Mouse (Mus musculus): ENCODE measurements around the gene Elp6.
"Not testable (repeated sequence)": the region's sequence is repeated elsewhere in the genome, so short reads cannot be mapped to it uniquely, and the experiment has no call there.

Elp6 gene

DNA sequence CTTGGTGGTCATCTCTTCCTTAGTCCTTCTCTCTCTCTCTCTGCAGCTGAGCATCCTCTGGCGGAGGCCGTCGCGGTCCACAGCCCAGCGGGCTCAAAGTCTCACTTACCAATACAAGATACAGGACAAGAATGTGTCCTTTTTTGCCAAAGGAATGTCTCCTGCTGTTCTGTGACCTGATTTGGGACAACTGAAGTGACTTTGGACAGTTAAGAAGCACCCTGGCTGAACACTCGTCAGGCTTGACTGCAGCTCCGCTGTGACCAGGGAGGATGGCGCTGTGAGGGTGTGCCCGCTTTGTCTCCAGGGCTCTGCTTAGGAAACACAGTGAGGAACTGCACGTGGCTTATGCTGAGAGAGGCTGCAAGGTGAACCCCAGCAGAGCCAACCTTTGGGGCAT, 15.8 kb downstream of the Elp6 start:
- DNase-seq: peak; percentile 72

DNA sequence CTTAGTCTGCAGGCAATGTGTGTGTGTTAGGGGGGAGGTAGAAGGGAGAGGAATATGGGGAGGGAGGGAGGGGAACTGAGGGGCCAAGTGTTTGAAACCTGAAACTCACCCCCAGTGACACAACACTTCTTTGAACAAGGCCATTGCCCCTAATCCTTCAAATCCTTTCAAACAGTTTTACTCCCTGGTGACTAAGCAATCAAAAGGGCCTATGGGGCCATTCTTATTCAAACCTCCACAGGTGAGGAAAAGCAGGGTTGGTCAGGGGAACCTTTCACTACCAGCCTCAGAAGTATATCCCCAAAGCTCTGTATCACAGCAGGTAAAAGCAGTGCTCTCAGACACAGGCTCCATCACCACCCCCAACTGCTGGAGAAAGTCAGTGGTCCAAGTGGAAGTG, 18.0 kb downstream of the Elp6 start:
- DNase-seq: no peak

DNA sequence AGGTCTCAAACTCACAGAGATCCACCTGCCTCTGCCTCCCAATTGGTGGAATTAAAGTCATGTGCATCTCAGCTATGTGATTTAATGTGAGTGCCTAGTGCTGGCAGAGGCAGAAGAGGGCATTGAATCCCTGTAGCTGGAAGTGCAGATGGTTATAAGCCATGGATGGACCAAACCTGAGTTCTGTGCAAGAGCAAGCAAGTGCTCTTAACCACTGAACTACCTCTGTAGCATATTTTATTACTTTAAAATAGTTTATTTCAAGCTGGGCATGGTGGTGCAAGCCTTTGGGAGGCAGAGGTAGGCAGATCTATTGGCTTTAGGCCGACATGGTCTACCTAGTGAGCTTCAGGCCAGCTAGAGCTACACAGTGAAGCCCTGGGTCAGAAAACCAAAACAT, 19.2 kb downstream of the Elp6 start:
- DNase-seq: no peak

DNA sequence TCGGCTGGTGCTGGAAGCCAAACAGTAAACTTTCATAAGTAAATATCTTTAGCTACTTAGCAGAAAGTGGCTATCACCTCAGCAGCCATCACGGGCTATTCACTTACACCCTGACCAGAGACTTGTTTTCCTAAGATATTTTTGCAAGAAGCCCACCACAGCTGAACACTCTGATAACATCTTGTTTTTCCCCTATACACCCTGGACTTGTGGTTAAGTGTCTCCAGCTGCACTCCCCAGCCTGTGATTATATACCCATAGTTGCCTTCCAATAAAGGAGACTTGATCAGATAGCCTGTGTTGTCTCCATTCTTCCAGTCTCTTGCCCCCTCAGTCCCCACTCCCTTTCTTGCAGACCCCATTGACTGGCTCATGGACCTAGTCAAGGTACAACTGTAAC, 23.2 kb downstream of the Elp6 start:
- DNase-seq: no peak

DNA sequence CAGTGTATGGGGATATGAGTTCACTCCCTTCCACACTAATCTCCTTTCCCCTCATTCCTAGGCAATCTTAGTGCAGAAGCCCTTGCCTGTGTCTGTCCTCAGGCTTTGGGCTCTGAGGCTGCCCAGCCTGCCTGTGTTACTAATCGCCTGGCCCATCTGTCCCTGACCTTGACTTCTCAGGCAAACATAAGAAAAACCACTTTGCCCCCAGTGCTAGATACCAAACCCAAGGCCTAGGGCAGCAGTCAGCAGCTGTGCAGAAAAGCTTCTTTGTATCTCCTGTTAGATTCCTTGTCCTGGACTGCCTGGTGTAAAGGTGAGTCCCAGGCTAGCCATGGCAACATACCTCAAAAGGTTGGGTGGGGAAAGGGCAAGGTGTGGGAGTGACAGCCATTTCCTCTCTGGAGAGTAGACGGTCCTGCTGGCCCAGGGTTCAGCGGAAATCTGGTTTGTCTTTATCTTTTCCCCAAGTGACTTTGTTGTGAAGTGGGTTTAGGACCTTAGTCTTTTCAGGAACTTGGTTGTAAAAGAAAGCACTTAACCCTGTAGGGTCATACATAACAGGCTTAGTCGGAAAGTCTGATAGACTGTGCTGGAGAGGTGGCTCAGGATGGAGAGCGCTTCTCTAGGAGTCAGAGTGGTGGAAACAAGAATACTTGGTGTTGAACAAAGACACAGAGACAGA, 24.1 kb downstream of the Elp6 start:
- no peak for DNase-seq

DNA sequence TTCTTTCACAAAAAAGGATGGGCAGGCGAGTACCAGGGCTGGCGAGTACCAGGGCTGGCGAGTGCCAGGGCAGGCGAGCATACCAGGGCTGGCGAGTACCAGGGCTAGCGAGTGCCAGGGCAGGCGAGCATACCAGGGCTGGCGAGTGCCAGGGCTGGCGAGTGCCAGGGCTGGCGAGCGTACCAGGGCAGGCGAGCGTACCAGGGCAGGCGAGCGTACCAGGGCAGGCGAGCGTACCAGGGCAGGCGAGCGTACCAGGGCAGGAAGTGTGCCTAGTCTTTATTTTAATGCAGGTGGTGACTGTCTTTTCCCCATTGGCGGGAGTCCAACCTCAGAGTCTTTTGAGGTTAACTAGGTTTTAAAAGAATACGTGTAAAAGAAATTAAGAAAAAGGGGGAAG, 24.7 kb downstream of the Elp6 start:
- DNase-seq: peak; percentile 31

DNA sequence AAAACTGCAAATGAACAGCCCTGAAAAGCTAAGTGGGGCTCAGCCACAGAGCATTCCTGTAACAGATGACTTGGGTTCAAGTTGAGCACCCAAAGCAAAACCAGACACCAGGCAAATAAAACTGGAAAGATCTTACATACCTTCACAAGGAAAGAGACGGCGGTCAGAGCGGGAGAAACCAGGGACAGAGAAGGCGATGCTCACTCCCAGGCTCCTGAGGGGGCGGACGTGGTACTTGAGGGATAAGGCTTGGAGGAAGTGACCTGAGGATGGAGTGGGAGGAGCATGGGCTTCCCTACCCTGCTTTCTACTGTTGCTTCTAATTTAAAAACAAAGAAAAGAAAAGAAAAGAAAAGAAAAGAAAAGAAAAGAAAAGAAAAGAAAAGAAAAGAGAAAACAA, 25.4 kb downstream of the Elp6 start:
- DNase-seq: no peak

DNA sequence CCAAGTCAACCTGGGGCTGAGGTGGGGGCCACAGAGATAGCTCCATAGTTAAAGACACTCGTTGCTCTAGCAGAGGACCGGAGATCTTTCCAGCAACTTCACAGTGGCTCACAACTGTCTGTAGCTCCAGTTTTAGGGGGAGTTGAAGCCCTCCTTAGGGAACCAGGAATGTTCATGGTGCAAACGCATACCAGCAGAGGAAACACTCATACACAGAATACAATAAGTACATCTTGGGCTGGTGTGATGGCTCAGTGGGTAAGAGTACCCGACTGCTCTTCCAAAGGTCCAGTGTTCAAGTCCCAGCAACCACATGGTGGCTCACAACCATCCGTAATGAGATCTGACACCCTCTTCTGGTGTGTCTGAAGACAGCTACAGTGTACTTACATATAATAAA, 25.9 kb downstream of the Elp6 start:
- DNase-seq: not testable (repeated sequence)

DNA sequence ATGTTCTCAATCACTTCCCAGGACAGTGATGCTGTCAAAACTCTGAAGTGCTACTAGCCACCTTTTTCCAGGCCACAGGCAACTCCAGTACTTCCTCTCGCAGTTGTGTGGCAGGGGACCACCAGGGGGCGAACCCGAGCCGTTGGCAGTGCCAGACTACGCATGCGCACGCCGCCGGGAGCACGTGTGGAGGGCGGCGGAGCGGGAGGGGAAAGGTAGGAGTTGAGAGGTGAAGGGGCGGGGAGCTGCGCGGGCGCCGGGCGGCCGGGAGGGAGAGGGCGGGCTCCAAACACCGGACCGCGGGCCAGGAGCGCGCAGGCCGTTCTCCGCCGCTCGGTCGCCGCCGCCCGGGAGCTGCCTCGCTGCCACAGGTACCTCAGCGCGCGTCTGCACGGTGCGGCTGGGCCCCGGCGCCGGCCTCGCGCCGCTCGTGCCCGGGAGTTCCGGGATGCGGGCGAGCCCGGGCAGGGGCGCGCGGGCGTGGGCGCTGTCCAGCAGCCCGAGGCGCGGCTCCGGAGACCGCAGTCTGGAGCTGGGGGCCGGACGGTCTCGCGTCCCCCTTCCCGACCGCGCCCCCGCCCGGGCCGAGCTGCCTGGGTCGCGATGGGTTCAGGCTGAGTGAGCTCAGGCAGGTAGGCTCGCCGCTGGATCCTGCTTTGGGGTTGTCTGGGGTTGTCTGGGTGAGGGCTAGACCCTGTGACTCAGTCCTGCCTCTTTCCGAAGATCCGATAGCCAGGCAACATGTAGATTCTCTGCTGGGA, 28.3 kb downstream of the Elp6 start, which contains the start of gene Scap:
Gene Scap (plus strand): TSS at position 154 of the 761 bp plus-strand sequence.
- peak; percentile 94 for DNase-seq

DNA sequence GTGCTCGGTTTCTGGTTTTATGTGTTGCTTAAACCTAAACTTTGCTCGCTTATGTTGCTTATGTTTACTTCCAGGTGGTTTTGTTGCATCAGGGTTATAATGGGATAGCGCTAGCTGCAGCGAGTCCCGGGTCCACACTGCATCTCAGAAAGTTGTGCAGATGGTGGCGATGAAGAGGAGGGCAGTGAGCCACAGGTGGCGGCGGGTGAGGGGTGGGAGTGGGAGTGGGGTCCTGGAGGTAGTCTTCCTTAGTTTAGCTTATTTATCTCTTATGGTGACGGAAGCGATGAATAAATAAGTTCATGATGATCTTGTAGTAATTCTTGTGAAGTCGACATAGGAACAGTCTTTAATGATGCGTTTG, 28.9 kb downstream of the Elp6 start:
- DNase-seq: no peak

DNA sequence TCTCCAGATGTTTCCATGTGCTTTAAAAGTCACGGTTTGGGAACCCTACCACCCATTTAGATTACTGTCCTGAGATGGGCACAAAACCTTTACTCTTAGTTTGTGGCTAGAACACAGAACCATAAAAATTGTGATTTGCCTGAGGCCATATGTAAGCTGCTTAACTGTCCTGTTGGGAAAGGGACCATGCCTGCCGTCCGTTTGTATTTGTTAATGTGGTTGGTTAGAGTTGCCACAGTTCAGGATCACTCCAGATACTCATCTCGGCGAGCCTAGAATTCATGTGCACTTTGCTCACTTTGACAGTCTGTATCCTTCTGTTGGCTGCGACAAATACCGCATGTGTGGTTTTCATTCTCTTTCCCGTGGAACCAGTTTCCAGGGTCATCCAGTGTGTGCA, 29.9 kb downstream of the Elp6 start:
- no peak for DNase-seq

DNA sequence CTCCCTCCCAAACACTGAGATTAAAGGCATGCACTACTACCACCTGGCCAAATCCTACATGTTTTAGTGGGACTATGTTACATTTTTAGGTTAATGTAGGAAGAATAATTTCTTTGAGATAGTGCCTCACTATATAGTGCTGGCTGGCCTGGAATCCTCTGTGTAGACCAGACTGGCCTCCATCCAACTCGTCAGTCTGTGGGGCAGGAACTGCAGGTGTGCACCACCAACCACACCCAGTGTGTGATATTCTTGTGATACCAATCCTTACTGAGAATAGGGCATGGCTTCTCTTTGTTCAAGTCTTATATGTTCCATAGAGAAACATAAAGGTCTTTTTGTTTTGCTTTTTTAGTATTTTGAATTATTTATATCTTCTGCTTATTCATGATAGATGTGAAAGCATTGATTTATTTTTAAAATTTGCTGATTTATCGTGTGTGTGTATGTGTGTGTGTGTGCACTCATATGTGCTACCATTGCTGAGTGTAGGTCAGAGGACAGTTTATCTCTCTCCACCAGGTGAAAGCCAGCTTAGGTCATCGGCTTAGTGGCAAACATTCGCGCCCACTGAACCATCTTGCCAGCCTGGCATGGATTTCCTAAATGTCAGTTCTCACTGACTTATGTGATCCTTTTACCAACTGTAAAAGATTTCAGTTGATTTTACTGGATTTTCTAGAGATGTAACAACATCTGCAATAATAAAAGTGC, 35.2 kb downstream of the Elp6 start:
- no peak for DNase-seq

DNA sequence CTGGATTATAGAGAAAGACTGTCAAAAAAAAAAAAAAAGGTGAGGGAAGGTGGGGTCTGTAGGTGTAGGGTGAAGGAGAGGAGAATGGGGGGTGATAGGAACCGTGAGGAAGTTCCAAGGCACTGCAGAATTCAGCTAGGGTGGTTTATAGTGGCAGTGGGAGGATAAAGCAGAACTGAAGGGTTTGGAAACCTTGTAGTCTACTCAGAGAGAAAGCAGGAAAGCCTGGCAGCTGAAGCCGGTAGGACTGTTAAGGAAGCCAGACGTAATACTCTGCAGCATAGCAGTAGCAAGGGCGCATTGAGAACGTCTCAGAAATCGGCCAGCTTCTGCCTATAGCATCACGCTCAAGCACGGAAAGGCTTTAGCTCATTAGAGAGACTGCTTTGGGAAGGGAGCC, 37.0 kb downstream of the Elp6 start:
- no peak for DNase-seq

DNA sequence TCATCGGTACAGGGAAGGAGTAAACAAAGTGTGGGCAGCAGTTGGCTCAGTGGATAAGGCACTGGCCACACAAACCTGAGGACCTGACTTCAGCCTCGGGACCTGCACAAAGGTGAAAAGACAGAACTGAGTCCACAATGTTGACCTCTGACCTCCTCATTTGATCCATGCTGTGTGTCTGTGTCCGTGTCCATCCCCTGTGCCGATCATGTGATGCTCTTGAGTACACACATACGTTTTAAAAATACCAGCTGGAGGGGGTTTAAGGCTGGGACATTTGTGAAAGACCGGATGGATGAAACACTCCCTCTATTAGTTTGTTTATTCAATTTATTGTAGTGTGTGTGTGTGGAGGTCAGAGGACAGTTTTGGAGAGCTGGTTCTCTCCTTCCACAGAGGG, 38.8 kb downstream of the Elp6 start:
- DNase-seq: no peak

DNA sequence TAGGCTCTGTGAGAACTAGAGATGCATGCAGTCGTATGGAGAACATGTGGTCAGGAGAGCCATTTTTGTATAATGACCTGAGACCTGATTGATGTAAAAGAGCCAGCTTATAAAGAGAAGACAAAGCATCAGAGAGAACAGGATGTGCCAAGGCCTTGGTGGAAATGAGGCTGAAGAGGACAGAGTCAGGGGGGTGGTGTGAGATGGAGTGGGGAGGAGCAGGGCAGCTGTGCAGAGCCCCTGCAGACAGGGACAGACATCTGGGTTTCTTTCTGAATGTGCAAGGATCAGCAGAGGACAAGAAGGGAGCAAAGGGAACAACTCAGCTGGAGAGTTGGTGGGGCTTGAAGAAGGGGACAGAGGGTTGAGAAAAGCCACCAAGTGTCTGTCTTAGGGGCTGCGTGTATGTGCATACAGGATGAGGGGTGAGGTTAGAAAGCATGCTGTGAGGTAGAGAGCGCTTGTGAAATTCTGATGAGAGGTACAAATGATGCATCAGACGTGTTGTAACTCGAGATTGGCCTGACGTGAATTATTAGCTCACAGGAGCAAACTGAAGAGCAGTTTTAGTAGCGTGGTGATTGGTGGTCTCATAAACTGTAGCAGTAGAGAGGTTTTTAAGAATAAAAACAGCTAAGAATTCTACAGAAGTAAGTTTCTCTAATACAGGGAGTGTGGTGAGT, 40.2 kb downstream of the Elp6 start:
- DNase-seq: no peak

DNA sequence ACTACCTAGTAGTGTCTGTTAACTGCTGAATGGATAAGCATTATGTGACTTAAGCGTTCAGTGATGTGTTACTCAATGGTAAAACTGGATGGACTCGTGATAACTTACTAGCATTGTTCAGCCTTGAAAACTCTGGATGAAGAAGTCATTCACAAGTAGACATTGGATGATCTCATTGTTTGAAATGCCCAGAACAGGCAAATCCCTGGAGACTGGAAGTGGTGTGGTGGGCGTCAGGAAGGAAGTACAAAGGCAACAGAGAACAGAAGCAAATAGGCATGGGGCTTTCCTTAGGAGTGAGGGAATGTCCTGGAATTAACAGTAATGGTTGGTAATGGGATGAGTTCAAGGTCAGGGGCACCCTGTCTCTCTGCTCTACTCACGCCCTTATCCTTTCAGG, 43.9 kb downstream of the Elp6 start:
- no peak for DNase-seq

DNA sequence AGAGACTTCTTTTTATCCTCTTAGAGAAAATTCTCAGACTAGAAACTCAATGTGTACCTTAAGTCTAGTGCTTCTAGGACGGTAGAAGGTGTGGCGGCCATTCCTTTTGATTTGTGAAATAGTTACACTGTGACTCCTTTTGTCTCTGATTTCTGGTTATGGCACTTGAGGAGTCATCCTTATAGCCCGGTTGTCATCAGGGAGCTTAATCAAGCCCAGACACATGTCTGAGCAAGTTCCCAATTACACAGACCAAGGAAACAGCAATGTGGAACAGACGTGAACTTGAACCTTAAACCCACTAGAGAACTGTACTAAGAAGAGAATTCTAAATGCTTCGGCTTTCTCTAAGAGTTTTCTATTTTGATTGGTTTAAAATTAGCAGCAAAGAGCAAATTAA, 45.2 kb downstream of the Elp6 start:
- no peak for DNase-seq

DNA sequence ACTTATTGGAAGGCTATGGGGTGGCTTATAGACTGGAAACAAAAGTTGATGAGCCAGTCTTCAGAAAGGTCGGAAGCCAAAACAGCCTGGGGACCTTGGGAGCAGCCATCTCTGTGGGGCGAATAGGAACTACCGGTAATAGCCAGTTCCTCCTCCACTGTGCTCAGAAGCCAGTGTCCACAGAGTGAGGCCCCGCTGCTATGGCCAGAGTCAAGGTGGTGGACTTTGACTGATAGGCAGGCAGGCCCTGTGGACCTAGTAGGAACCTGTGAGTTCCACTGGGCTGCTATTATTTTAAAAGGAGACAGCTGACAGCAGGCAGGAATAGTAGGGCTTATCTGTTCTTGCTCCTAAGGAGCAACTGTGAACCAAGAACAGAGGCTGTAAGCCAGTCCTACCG, 45.6 kb downstream of the Elp6 start:
- peak; percentile 56 for DNase-seq

DNA sequence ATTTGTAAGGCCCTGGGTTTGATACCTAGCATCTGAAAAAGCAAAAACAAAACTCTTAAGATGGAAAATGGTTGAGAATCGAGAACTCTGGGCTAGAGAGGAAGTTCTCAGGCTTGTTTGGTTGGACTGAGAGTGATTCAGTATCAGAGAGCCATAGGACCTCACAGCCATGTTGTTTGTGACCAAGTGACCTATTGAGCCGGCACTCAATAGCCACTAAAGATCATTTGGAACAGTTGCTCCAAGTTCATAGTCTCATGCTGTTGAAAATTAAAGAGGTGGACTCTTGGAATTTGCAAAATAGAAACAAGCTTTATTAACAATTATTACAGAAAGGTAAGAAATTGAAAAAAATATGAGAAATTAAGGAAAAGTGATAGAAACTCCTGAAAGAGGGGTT, 46.4 kb downstream of the Elp6 start:
- no peak for DNase-seq

DNA sequence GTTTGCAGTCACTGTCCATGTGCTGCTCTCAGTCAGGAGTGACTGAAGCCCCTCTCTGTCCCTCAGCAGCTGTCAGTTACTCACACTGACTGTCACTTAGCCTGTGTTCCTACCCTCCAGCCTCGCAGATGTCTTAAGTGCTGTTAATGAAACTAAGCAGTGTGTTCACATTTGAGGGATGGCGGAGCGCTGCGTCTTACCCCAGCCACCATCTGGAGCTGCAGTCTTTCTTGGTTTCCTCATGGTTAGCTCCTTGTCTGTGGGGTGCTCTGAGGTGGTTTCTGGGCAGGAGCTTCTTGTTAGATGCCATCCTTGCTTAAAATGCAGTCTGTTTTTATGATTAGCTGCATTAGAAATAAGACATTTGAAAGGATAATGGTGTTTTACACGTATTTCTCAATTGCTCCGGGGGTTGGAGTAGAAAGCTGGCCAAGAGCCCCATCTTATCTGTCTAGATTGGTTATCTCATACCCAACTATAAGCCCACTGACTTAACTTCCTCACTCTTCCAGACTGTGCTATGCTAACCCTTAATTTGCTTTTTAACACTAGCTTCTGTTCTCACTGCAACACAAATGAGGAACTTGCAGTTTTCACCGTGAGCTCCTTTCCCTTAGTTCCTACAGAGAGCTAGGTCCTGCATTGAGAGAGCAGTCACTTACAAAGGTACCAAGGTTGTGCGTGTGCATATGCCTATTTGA, 47.1 kb downstream of the Elp6 start:
- no peak for DNase-seq

DNA sequence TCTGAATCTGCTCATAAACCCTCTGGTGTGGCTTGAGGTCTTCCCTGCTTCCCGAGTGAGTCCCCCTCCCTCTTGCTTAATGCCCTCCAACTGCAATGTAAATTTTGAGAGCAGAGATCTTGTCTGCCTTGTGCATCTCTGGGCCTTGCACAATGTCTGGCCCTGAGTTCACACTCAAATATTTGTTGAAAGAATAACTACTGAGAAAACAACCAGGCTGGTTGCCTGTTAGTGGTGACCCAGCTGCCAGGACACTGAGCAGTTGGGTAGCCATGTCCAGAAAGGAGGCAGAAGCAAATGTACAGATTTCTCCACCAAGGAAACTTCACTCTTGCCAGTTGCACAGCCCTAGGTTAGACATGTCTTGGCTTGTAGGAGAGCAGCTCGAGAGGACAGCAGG, 53.4 kb downstream of the Elp6 start:
- DNase-seq: no peak

DNA sequence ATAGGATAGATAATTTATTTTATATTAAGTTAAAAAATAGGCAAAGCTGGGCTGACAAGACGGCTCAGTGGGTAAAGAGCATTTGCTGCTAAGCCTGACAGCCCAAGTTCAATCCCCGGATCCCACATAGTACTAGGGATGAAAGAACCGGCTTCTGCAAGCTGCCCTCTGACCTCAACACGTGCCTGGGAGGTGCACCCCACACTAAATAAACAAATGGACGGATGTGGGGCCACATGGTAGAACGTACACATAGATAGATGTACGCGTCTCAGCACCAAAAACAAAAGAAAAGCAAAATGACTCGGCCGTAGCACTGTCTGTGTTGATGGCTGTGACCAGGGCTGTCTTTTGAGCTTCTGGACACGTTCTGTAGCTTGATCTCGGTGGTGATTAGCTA, 56.3 kb downstream of the Elp6 start:
- no peak for DNase-seq

DNA sequence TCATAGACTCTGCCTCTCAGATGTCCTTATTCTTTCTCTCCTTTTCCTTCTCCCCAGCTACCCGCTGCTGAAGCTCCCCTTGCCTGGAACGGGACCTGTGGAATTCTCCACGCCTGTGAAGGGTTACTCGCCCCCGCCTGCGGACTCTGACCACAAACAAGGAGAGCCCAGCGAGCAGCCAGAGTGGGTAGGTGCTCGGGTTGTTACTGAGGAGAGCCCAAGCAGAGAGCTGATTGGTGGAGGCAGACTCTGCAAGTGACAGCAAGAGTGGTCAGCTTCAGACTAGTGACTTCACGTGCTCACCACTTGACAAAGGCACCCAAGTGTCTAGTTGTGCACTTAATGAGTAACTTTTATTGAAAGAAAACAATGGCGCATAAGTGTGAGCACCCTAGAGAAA, 57.4 kb downstream of the Elp6 start:
- DNase-seq: no peak

All from kidney, adult 11 months (tissue).